Mouse (Mus musculus) embryonic facial prominence, embryonic 13.5 days (tissue): ENCODE data around the gene Bmpr2. TPM values are rescaled to one million over a fixed set of nuclear protein-coding genes. Genes with fewer than 3 reads are reported as not detected.

Source experiments
- ATAC-seq: fragments of 200-750 bp; cut with Nextera tagmentation; 2 replicates; pipeline ENCODE4 v1.8.0; 2017; ENCODE audit warnings: low read depth; ENCODE audit not compliant: insufficient number of reproducible peaks, insufficient read depth, low FRiP score, low TSS enrichment
- H3K27ac ChIP-seq: fragments of 300-500 bp; sonication (generic); 2 replicates; pipeline ENCODE4 v1.5.1; 2015; ENCODE audit warnings: moderate library complexity, mild to moderate bottlenecking, inconsistent platforms
- H3K27me3 ChIP-seq: fragments of 300-500 bp; sonication (generic); 2 replicates; pipeline ENCODE4 v1.6.1; 2015; ENCODE audit warnings: mild to moderate bottlenecking, inconsistent platforms
- H3K36me3 ChIP-seq: fragments of 300-500 bp; sonication (generic); 2 replicates; pipeline ENCODE4 v1.6.1; 2015; ENCODE audit warnings: mild to moderate bottlenecking, inconsistent platforms
- H3K4me1 ChIP-seq: fragments of 300-500 bp; sonication (generic); 2 replicates; pipeline ENCODE4 v1.6.1; 2015; ENCODE audit warnings: inconsistent platforms
- H3K4me2 ChIP-seq: fragments of 300-500 bp; sonication (generic); 2 replicates; pipeline ENCODE4 v1.6.1; 2015; ENCODE audit warnings: moderate library complexity, mild to moderate bottlenecking, inconsistent platforms
- H3K4me3 ChIP-seq: fragments of 300-500 bp; sonication (generic); 2 replicates; pipeline ENCODE4 v1.5.1; 2015; ENCODE audit warnings: mild to moderate bottlenecking, inconsistent platforms
- H3K9ac ChIP-seq: fragments of 300-500 bp; sonication (generic); 2 replicates; pipeline ENCODE4 v1.6.1; 2015; ENCODE audit warnings: mild to moderate bottlenecking, inconsistent platforms
- H3K9me3 ChIP-seq: fragments of 300-500 bp; sonication (generic); 2 replicates; pipeline ENCODE4 v1.6.1; 2016; ENCODE audit warnings: inconsistent platforms
- WGBS: fragments of 180-500 bp; shearing (Covaris S2); methylation state at CpG from one replicate; pipeline ENCODE4 v1.1.7; 2015; ENCODE audit warnings: mixed read lengths; 5-methylcytosine and 5-hydroxymethylcytosine counted together
- polyA plus RNA-seq: library from polyadenylated mRNA; unstranded; fragments of >200 nt; fragmentation: Nextera tagmentation; extraction: Ambion mirVana; gene quantifications from 2 replicates; pipeline ENCODE4 v1.2.1, GENCODE M21; 2015

Bmpr2 gene
- polyA plus RNA-seq, 1 experiment from 2014 or later: 10.5 TPM

- no peak overlapping the region for H3K9ac ChIP-seq
- H3K9me3 ChIP-seq: no peaks in the 10 kb centered on the region
- no peaks in the 10 kb centered on the region for H3K4me1 ChIP-seq
- WGBS: 83% methylated on average over 3 of the region's 3 CpGs
- peaks cover 32% of the 10 kb centered on the region for H3K36me3 ChIP-seq
- no peak overlapping the region for H3K4me2 ChIP-seq
- no peak for ATAC-seq
- no peaks in the 10 kb centered on the region for H3K27me3 ChIP-seq
- no peak overlapping the region for H3K27ac ChIP-seq
- H3K4me3 ChIP-seq: no peak overlapping the region
These were observed 110.8 kb downstream of the Bmpr2 start for GRCm38 (mm10) chr1:59874023-59874422.

DNA sequence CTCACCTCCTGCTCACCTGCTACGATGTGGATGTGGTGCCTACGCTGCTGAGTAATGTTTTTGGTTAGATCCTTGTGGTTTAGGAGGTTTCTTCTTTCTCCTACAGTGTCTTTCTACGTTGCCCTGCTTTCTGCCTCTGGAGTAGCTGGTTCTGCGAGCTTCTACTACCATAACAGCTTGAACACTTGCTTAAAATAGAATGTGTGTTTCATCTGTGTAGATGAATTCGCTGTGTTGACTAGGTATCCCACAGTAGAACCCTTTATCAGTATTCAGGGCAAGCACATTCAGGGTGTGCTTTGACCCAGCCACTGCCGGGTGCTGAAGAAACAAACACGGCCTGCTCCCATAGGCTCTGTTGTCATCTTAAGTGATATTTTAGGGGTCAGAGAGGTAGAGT lies 114.9 kb downstream of the Bmpr2 start:
- H3K36me3 ChIP-seq: peaks cover 26% of the 10 kb centered on the region; the same call in 1 of the 2 replicates
- H3K4me2 ChIP-seq: no peak overlapping the region
- no peaks in the 10 kb centered on the region for H3K9me3 ChIP-seq
- H3K27me3 ChIP-seq: no peaks in the 10 kb centered on the region
- H3K9ac ChIP-seq: no peak overlapping the region
- H3K4me3 ChIP-seq: no peak overlapping the region
- H3K27ac ChIP-seq: no peak overlapping the region
- WGBS: 93% methylated on average over 7 of the region's 7 CpGs
- no peaks in the 10 kb centered on the region for H3K4me1 ChIP-seq
- no peak for ATAC-seq

DNA sequence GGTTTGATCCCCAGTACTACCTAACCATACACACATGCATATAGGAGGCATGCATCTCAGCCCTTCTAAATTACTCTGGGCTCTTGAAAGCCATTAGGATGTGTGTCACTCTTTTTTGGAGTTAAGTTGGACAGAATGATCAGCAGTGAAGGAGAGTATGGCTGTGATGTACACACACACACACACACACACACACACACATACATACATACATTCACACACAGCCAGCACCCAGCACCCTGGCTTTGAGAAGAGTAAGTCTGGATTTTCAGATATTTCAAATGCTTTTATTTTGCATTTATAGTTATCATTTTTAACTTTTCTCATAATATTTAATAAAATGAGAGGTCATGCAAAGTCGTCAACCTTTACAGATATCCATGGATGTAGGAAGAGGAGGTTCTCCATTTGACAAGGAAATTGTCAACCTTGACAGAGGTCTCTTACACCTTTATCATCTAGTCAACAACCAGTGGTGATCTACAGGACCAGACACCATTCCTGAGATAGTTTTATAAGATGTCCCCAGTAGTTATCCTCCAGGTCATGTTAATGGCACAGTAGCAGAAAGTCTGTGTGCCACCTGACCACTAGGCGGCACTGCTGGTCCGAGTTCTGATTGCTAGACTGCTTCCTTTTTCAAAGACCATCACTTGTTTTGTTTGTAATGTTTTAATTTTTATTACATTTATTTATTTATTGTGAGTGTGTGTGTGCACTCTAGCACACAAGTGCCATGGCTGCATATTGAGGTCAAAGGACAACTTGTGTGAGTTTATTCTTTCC lies 120.3 kb downstream of the Bmpr2 start:
- H3K4me2 ChIP-seq: no peak overlapping the region
- 33% methylated on average over 3 of the region's 3 CpGs for WGBS
- ATAC-seq: no peak

DNA sequence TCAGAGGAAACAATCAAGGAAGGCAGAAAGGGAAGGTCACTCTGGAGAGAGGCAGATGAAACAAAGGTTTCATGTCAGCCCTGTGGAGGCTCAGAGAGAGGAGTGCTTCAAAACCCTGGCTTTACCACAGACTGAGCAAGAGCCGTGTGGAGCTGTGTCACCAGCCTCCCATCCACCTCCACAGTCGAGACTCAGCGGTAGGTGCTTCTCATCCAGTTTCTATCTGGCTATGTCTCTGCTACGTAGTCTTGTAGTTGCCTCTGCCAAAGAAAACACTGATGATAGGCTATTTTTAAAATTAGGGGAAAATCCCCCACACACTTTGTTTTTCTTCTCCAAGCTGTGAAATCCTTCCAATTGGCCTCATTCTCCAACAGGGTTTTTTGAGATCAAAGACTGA lies 123.7 kb downstream of the Bmpr2 start:
- Histone ChIP-seq H3K36me3 (no peaks in the 10 kb centered on the region), H3K4me2 (no peak overlapping the region), H3K9ac (no peak overlapping the region), H3K9me3 (no peaks in the 10 kb centered on the region), H3K4me1 (no peaks in the 10 kb centered on the region), H3K4me3 (no peak overlapping the region), H3K27ac (no peak overlapping the region), H3K27me3 (no peaks in the 10 kb centered on the region)
- no peak for ATAC-seq
- 60% methylated on average over 4 of the region's 4 CpGs for WGBS

More for the DNA sequence above, 120.3 kb downstream of the Bmpr2 start:
- Histone ChIP-seq H3K27ac (no peak overlapping the region), H3K9ac (no peak overlapping the region), H3K4me3 (no peak overlapping the region), H3K9me3 (no peaks in the 10 kb centered on the region), H3K27me3 (no peaks in the 10 kb centered on the region), H3K4me1 (no peaks in the 10 kb centered on the region), H3K36me3 (peaks cover 11% of the 10 kb centered on the region; the same call in 1 of the 2 replicates)

DNA sequence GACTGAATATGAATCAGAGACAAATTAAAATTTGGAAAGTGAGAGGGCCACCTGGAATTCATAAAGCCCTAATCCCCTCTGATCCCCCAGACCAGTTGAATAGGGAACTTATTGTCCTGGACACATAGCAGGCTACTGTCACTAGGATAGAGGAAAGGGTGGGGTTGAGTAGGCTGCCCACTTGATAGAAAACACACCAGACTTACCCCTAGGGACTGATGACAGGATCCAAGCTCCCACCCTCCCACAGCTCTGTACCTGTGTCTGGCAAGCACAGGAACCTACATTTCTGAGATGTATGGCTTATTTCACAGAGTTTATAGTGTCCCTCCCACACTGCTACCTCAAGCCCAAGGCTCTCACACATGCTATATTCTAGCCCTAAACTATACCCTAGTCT lies 124.8 kb downstream of the Bmpr2 start:
- no peak overlapping the region for H3K4me3 ChIP-seq
- H3K9me3 ChIP-seq: no peaks in the 10 kb centered on the region
- no peaks in the 10 kb centered on the region for H3K4me1 ChIP-seq
- no peak for ATAC-seq
- H3K27me3 ChIP-seq: no peaks in the 10 kb centered on the region
- no peak overlapping the region for H3K9ac ChIP-seq
- no peak overlapping the region for H3K4me2 ChIP-seq
- H3K36me3 ChIP-seq: no peaks in the 10 kb centered on the region
- H3K27ac ChIP-seq: no peak overlapping the region

GRCm38 (mm10) chr1:59891185-59891584 lies 128.0 kb downstream of the Bmpr2 start:
- Histone ChIP-seq H3K4me2 (no peak overlapping the region), H3K9ac (no peak overlapping the region), H3K27ac (no peak overlapping the region), H3K9me3 (no peaks in the 10 kb centered on the region), H3K4me3 (no peak overlapping the region), H3K4me1 (peaks cover 7% of the 10 kb centered on the region; the same call in 1 of the 2 replicates), H3K27me3 (no peaks in the 10 kb centered on the region), H3K36me3 (no peaks in the 10 kb centered on the region)
- ATAC-seq: no peak
- 79% methylated on average over 4 of the region's 4 CpGs for WGBS

DNA sequence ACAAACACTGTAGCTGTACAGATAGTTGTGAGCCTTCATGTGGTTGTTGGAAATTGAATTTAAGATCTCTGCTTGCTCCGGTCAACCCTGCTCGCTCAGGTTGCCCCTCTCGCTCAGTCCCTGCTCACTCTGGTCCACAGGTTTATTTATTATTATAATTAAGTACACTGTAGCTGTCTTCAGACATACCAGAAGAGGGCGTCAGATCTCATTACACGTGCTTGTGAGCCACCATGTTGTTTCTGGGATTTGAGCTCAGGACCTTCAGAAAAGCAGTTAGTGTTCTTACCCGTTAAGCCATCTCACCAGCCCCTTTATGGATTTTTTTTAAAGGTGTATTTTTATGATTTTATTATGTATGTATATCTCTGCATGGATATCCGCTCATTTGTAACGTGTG lies 129.6 kb downstream of the Bmpr2 start:
- Histone ChIP-seq H3K27me3 (no peaks in the 10 kb centered on the region), H3K9ac (no peak overlapping the region), H3K9me3 (no peaks in the 10 kb centered on the region), H3K4me1 (peaks cover 7% of the 10 kb centered on the region; the same call in 1 of the 2 replicates), H3K27ac (no peak overlapping the region), H3K4me2 (no peak overlapping the region), H3K36me3 (no peaks in the 10 kb centered on the region), H3K4me3 (no peak overlapping the region)
- 87% methylated on average over 8 of the region's 8 CpGs for WGBS
- ATAC-seq: no peak

GRCm38 (mm10) chr1:59894025-59894424 lies 130.8 kb downstream of the Bmpr2 start:
- H3K27me3 ChIP-seq: no peaks in the 10 kb centered on the region
- H3K27ac ChIP-seq: no peak overlapping the region
- H3K4me2 ChIP-seq: no peak overlapping the region
- ATAC-seq: no peak
- peaks cover 9% of the 10 kb centered on the region for H3K4me1 ChIP-seq
- H3K36me3 ChIP-seq: no peaks in the 10 kb centered on the region
- no peak overlapping the region for H3K9ac ChIP-seq
- H3K4me3 ChIP-seq: no peak overlapping the region
- WGBS: 77% methylated on average over 4 of the region's 4 CpGs
- H3K9me3 ChIP-seq: no peaks in the 10 kb centered on the region

DNA sequence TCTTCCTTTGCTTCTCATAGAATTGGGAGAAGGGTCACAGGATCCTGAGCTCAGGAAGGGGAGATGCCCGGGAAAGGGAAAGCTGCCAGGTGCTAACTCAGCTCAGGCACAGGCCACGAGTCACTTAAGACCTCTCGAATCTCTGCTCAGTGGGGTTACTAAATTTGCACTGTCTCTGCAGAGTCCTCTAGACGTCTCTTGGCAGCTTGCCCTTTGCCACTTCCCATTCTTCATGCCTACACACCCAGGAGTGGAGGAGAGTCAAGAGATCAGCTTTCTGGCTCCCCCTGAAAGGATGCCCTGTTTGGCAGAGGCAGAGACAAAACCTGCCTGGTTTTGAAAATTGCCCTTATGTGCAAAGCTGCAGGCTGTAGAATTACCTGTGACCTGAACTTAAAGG lies 132.3 kb downstream of the Bmpr2 start:
- Histone ChIP-seq H3K4me1 (peaks cover 16% of the 10 kb centered on the region), H3K36me3 (no peaks in the 10 kb centered on the region), H3K27me3 (no peaks in the 10 kb centered on the region), H3K9ac (no peak overlapping the region), H3K4me2 (no peak overlapping the region), H3K4me3 (no peak overlapping the region), H3K27ac (no peak overlapping the region; the same call in 1 of the 2 replicates), H3K9me3 (no peaks in the 10 kb centered on the region)
- WGBS: 37% methylated on average over 4 of the region's 4 CpGs
- ATAC-seq: no peak

GRCm38 (mm10) chr1:59897147-59897798 lies 134.1 kb downstream of the Bmpr2 start:
- ATAC-seq: no peak
- H3K27ac ChIP-seq: no peak overlapping the region
- H3K9ac ChIP-seq: no peak overlapping the region
- H3K4me1 ChIP-seq: peaks cover 20% of the 10 kb centered on the region
- H3K36me3 ChIP-seq: no peaks in the 10 kb centered on the region
- no peaks in the 10 kb centered on the region for H3K27me3 ChIP-seq
- no peak overlapping the region for H3K4me2 ChIP-seq
- H3K4me3 ChIP-seq: no peak overlapping the region
- WGBS: 65% methylated on average over 5 of the region's 5 CpGs
- no peaks in the 10 kb centered on the region for H3K9me3 ChIP-seq

DNA sequence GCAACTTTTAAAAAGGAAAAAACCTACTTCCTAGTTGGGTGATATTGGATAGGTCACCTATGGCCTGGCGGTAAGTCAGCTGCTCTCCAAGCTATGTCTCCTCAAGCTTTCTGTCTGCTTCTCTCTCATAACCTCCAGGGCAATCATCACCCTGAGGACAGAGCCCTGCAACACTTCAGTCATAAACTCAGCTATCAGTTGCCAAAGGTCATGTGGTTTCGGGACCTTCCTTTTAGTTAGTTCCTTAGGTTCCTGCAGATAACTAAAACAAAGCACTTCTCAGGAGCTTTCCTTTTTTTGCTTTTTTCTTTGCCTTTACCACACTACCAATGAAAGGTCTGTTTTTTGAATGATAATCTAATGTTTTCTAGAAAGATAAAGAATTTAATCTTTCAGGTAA lies 136.5 kb downstream of the Bmpr2 start:
- ATAC-seq: no peak
- WGBS: 79% methylated on average over 2 of the region's 2 CpGs
- H3K27me3 ChIP-seq: no peaks in the 10 kb centered on the region

More for the DNA sequence above, 136.5 kb downstream of the Bmpr2 start:
- Histone ChIP-seq H3K36me3 (no peaks in the 10 kb centered on the region), H3K9me3 (no peaks in the 10 kb centered on the region), H3K4me3 (no peak overlapping the region), H3K9ac (no peak overlapping the region), H3K27ac (no peak overlapping the region), H3K4me2 (no peak overlapping the region), H3K4me1 (peaks cover 23% of the 10 kb centered on the region)
